Mouse (Mus musculus) adipocyte (in vitro differentiated cells): ENCODE measurements around the gene Zyx.
A peak's percentile ranks its signal among the peaks of the same experiment; 100 is the strongest.

ENCODE experiments used
- DNase-seq: peaks from one replicate; pipeline ENCODE4 v3.0.0-alpha.2; 2016; ENCODE audit warnings: low spot score

The Zyx gene

GRCm38 (mm10) chr6:42369870-42370269, 20.4 kb downstream of the Zyx start:
- DNase-seq: no peak

- no peak for DNase-seq
Observed at GRCm38 (mm10) chr6:42370630-42371363, 21.4 kb downstream of the Zyx start.

- no peak for DNase-seq
Observed at GRCm38 (mm10) chr6:42372001-42372400, 22.6 kb downstream of the Zyx start.

- no peak for DNase-seq
Observed at GRCm38 (mm10) chr6:42372421-42372815, 23.0 kb downstream of the Zyx start.

- DNase-seq: peak; percentile 46
Observed at GRCm38 (mm10) chr6:42372816-42373547, 23.6 kb downstream of the Zyx start, which contains the start of gene Epha1. Epha1 (minus strand) TSS chr6:42373268.

- DNase-seq: no peak
Observed at GRCm38 (mm10) chr6:42373669-42374430, 24.4 kb downstream of the Zyx start.

GRCm38 (mm10) chr6:42374701-42375100, 25.3 kb downstream of the Zyx start:
- DNase-seq: peak; percentile 69

- DNase-seq: no peak
Observed at GRCm38 (mm10) chr6:42375131-42375530, 25.7 kb downstream of the Zyx start.

- DNase-seq: no peak
Observed at GRCm38 (mm10) chr6:42376016-42376415, 26.6 kb downstream of the Zyx start.

GRCm38 (mm10) chr6:42376504-42377019, 27.1 kb downstream of the Zyx start:
- no peak for DNase-seq

GRCm38 (mm10) chr6:42377280-42377679, 27.9 kb downstream of the Zyx start:
- no peak for DNase-seq

GRCm38 (mm10) chr6:42379551-42379950, 30.1 kb downstream of the Zyx start:
- DNase-seq: peak; percentile 75

GRCm38 (mm10) chr6:42380416-42381144, 31.1 kb downstream of the Zyx start:
- peak; percentile 75 for DNase-seq

GRCm38 (mm10) chr6:42381221-42381620, 31.8 kb downstream of the Zyx start:
- DNase-seq: no peak

- peak; percentile 75 for DNase-seq
Observed at GRCm38 (mm10) chr6:42381916-42382381, 32.5 kb downstream of the Zyx start.

- peak; percentile 64 for DNase-seq
Observed at GRCm38 (mm10) chr6:42383360-42383759, 33.9 kb downstream of the Zyx start.

GRCm38 (mm10) chr6:42385635-42386034, 36.2 kb downstream of the Zyx start:
- DNase-seq: no peak

- DNase-seq: peak; percentile 88
Observed at GRCm38 (mm10) chr6:42391796-42392330, 42.4 kb downstream of the Zyx start.

- peak; percentile 100 for DNase-seq
Observed at GRCm38 (mm10) chr6:42395960-42396809, 46.8 kb downstream of the Zyx start.

- DNase-seq: no peak
Observed at GRCm38 (mm10) chr6:42397041-42397657, 47.7 kb downstream of the Zyx start.
